Mouse (Mus musculus): ENCODE results near the gene Pcbp1.
A peak's percentile ranks its signal among the peaks of the same experiment; 100 is the strongest.

The Pcbp1 gene

GRCm38 (mm10) chr6:86523755-86524434 is 2.2 kb downstream of the Pcbp1 start:
- DNase-seq (ENCODE audit: low spot score): peak; percentile 35

- no peak for DNase-seq (ENCODE audit: low spot score)
Measured at GRCm38 (mm10) chr6:86523242-86523754, 2.8 kb downstream of the Pcbp1 start.

- DNase-seq (ENCODE audit: low spot score): no peak
Measured at GRCm38 (mm10) chr6:86522001-86522911, 3.9 kb downstream of the Pcbp1 start.

GRCm38 (mm10) chr6:86519767-86520345 is 6.3 kb downstream of the Pcbp1 start:
- no peak for DNase-seq (ENCODE audit: low spot score)

GRCm38 (mm10) chr6:86516021-86516420 is 10.1 kb downstream of the Pcbp1 start:
- DNase-seq (ENCODE audit: low spot score): no peak

GRCm38 (mm10) chr6:86513296-86513695 is 12.8 kb downstream of the Pcbp1 start:
- DNase-seq (ENCODE audit: low spot score): no peak

GRCm38 (mm10) chr6:86510979-86511378 is 15.1 kb downstream of the Pcbp1 start:
- no peak for DNase-seq (ENCODE audit: low spot score)

GRCm38 (mm10) chr6:86509866-86510200 is 16.3 kb downstream of the Pcbp1 start:
- no peak for DNase-seq (ENCODE audit: low spot score)

- no peak for DNase-seq (ENCODE audit: low spot score)
Measured at GRCm38 (mm10) chr6:86509194-86509865, 16.8 kb downstream of the Pcbp1 start.

- no peak for DNase-seq (ENCODE audit: low spot score)
Measured at GRCm38 (mm10) chr6:86508736-86509135, 17.4 kb downstream of the Pcbp1 start.

- no peak for DNase-seq (ENCODE audit: low spot score)
Measured at GRCm38 (mm10) chr6:86507116-86507515, 19.0 kb downstream of the Pcbp1 start.

GRCm38 (mm10) chr6:86506309-86506708 is 19.8 kb downstream of the Pcbp1 start:
- no peak for DNase-seq (ENCODE audit: low spot score)

- no peak for DNase-seq (ENCODE audit: low spot score)
Measured at GRCm38 (mm10) chr6:86505671-86506070, 20.4 kb downstream of the Pcbp1 start.

GRCm38 (mm10) chr6:86503513-86503912 is 22.6 kb downstream of the Pcbp1 start:
- DNase-seq (ENCODE audit: low spot score): no peak

- DNase-seq (ENCODE audit: low spot score): no peak
Measured at GRCm38 (mm10) chr6:86499571-86500109, 26.5 kb downstream of the Pcbp1 start.

- no peak for DNase-seq (ENCODE audit: low spot score)
Measured at GRCm38 (mm10) chr6:86497942-86498732, 28.0 kb downstream of the Pcbp1 start.

GRCm38 (mm10) chr6:86497071-86497815 is 28.9 kb downstream of the Pcbp1 start:
- peak; percentile 71 for DNase-seq (ENCODE audit: low spot score)

GRCm38 (mm10) chr6:86496585-86496984 is 29.5 kb downstream of the Pcbp1 start:
- DNase-seq (ENCODE audit: low spot score): no peak

GRCm38 (mm10) chr6:86496127-86496526 is 30.0 kb downstream of the Pcbp1 start:
- no peak for DNase-seq (ENCODE audit: low spot score)

- DNase-seq (ENCODE audit: low spot score): no peak
Measured at GRCm38 (mm10) chr6:86495661-86496060, 30.5 kb downstream of the Pcbp1 start.
